Mouse (Mus musculus) neural tube, embryonic 14.5 days (tissue): ENCODE results near the gene Esr1. TPM values are rescaled to one million over a fixed set of nuclear protein-coding genes. Genes with fewer than 3 reads are reported as not detected.
"Not testable (repeated sequence)": the region's sequence is repeated elsewhere in the genome, so short reads cannot be mapped to it uniquely, and the experiment has no call there.

Experiments used
- ATAC-seq: fragments of 200-750 bp; cut with Nextera tagmentation; 2 replicates; pipeline ENCODE4 v1.8.0; 2017; ENCODE audit warnings: low read depth, mild to moderate bottlenecking, moderate TSS enrichment, moderate library complexity
- H3K27ac ChIP-seq: fragments of 300-500 bp; sonication (generic); 2 replicates; pipeline ENCODE4 v1.5.1; 2014; ENCODE audit warnings: low read depth, mild to moderate bottlenecking, control low read depth, low read length, moderate library complexity, mixed read lengths
- H3K27me3 ChIP-seq: fragments of 300-500 bp; sonication (generic); 2 replicates; pipeline ENCODE4 v1.6.1; 2014; ENCODE audit warnings: low read length; ENCODE audit not compliant: control insufficient read depth, insufficient read depth
- H3K36me3 ChIP-seq: fragments of 300-500 bp; sonication (generic); 2 replicates; pipeline ENCODE4 v1.6.1; 2014; ENCODE audit warnings: low read length, mixed read lengths; ENCODE audit not compliant: control insufficient read depth, insufficient read depth
- H3K4me1 ChIP-seq: fragments of 300-500 bp; sonication (generic); 2 replicates; pipeline ENCODE4 v1.6.1; 2014; ENCODE audit warnings: low read length; ENCODE audit not compliant: control insufficient read depth, insufficient read depth
- H3K4me2 ChIP-seq: fragments of 300-500 bp; sonication (generic); 2 replicates; pipeline ENCODE4 v1.6.1; 2014; ENCODE audit warnings: mild to moderate bottlenecking, low read depth, low read length, control low read depth
- H3K4me3 ChIP-seq: fragments of 300-500 bp; sonication (generic); 2 replicates; pipeline ENCODE4 v1.5.1; 2014; ENCODE audit warnings: low read depth, low read length, control low read depth, mixed read lengths
- H3K9ac ChIP-seq: fragments of 300-500 bp; sonication (generic); replicated peaks from 2 replicates; pipeline ENCODE4 v1.6.1; 2014; ENCODE audit warnings: low read depth, mild to moderate bottlenecking, control low read depth, low read length, mixed read lengths
- H3K9me3 ChIP-seq: fragments of 300-500 bp; sonication (generic); 2 replicates; pipeline ENCODE4 v1.6.1; 2016; ENCODE audit warnings: low read length; ENCODE audit not compliant: control insufficient read depth
- WGBS: fragments of 180-500 bp; shearing (Covaris S2); extraction: QIAGEN DNeasy Blood & Tissue Kit; methylation state at CpG from one replicate; pipeline ENCODE4 v1.1.7; 2014; 5-methylcytosine and 5-hydroxymethylcytosine counted together
- polyA plus RNA-seq: library from polyadenylated mRNA; unstranded; fragments of >200 nt; fragmentation: Nextera tagmentation; extraction: Ambion mirVana; gene quantifications from 2 replicates; pipeline ENCODE4 v1.2.1, GENCODE M21; 2014

The Esr1 gene
- polyA plus RNA-seq, 1 experiment from 2014 or later: 0.60 TPM

DNA sequence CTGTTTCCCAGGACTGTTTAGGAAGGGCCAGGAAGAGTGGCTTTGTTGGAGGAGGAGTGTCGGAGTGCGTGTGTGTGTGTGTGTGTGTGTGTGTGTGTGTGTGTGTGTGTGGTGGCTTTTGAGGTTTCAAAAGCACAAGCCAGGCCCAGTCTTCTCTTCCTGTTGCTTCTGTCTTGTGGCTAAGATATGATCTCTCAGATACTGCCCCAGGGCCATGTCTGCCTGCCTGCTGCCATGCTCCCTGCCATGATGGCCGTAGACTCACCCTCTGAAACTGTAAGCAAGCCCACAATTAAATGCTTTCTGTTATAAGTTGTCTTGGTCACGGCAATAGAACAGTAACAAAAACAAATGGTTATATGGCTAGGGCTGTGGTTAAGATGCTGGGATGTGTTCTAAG, 14.2 kb upstream of the Esr1 start:
- ATAC-seq: no peak
- Histone ChIP-seq H3K9ac (no peak overlapping the region), H3K9me3 (no peaks in the 10 kb centered on the region), H3K36me3 (no peaks in the 10 kb centered on the region), H3K4me2 (no peak overlapping the region), H3K4me3 (no peak overlapping the region), H3K27ac (no peak overlapping the region), H3K27me3 (no peaks in the 10 kb centered on the region), H3K4me1 (no peaks in the 10 kb centered on the region)
- 91% methylated on average over 4 of the region's 4 CpGs for WGBS

DNA sequence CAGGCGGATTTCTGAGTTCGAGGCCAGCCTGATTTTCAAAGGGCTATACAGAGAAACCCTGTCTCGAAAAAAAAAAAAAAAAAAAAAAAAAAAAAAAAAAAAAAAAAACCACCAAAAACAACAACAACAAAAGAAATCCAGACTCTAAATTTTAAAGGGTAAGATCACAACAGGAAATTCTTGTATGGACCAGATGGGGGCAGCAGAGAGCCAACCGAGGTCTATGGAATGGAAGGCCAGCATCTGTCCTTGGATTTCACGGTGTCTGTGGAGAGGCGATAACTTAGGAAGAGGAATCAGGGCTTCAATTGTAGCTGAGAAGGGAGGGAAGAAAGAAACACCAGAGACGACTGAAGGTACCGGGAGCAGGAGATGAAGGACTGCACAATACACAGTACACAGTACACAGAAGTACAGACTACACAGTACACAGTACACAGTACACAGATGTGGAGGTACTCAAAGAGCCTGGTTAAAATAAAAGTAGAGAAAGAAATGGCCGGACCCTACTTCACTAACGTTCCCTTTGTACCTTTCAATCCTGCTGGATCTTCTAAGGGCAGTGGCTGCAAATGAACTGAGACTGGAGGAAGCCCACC, 13.1 kb upstream of the Esr1 start:
- peak; percentile 60; the same call in 1 of the 2 replicates for ATAC-seq
- no peak overlapping the region for H3K4me3 ChIP-seq
- H3K27me3 ChIP-seq: no peaks in the 10 kb centered on the region
- H3K9ac ChIP-seq: no peak overlapping the region
- no peak overlapping the region for H3K4me2 ChIP-seq
- no peaks in the 10 kb centered on the region for H3K4me1 ChIP-seq
- 61% methylated on average over 10 of the region's 10 CpGs for WGBS
- H3K27ac ChIP-seq: no peak overlapping the region
- no peaks in the 10 kb centered on the region for H3K9me3 ChIP-seq
- no peaks in the 10 kb centered on the region for H3K36me3 ChIP-seq

DNA sequence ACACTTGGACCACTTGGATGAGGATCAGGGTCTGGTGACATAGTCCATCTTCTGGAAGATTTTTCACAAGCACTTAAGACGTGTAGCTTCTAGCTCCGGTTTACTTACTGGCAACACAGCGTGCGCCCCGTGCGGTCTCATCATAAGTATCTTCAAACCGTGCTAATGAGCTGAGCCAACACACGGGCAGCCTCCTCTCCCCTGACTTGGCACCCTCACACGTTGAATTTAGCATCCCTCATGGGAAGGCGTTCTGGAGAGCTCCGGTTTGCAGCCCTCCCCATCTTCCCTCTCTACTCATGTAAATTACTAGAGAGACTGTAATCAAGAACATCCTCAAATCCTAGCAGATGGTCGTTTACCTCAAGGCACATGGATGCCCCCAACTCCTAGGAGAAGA, 12.5 kb upstream of the Esr1 start:
- Histone ChIP-seq H3K4me2 (no peak overlapping the region), H3K4me3 (no peak overlapping the region), H3K27ac (no peak overlapping the region), H3K9me3 (no peaks in the 10 kb centered on the region), H3K27me3 (no peaks in the 10 kb centered on the region), H3K36me3 (no peaks in the 10 kb centered on the region), H3K9ac (no peak overlapping the region), H3K4me1 (no peaks in the 10 kb centered on the region)
- 85% methylated on average over 12 of the region's 12 CpGs for WGBS
- no peak; the same call in 1 of the 2 replicates for ATAC-seq

DNA sequence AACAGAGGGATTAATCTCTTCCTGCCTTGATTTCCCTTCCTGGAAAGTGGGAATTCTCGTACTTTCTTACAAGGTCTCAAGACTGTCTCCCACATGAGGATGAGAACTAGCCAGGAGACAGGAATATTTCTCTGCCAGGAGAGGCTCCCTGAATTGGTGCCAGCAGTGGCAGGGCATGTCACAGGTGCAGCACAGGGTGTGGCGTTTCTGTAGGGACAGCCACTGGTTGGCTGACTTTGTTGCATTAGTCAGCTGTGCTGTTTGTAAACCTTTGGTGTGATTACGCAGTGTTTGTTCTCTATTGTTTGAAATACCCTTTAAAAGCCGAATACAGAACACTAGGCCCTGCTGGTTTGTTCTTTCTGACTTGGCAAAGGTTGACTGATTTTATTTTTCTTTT, 11.8 kb upstream of the Esr1 start:
- H3K4me3 ChIP-seq: no peak overlapping the region
- H3K27ac ChIP-seq: no peak overlapping the region
- H3K4me2 ChIP-seq: no peak overlapping the region
- no peaks in the 10 kb centered on the region for H3K36me3 ChIP-seq
- ATAC-seq: no peak
- H3K27me3 ChIP-seq: no peaks in the 10 kb centered on the region
- WGBS: 81% methylated on average over 4 of the region's 4 CpGs
- no peaks in the 10 kb centered on the region for H3K4me1 ChIP-seq
- H3K9ac ChIP-seq: no peak overlapping the region
- H3K9me3 ChIP-seq: no peaks in the 10 kb centered on the region

DNA sequence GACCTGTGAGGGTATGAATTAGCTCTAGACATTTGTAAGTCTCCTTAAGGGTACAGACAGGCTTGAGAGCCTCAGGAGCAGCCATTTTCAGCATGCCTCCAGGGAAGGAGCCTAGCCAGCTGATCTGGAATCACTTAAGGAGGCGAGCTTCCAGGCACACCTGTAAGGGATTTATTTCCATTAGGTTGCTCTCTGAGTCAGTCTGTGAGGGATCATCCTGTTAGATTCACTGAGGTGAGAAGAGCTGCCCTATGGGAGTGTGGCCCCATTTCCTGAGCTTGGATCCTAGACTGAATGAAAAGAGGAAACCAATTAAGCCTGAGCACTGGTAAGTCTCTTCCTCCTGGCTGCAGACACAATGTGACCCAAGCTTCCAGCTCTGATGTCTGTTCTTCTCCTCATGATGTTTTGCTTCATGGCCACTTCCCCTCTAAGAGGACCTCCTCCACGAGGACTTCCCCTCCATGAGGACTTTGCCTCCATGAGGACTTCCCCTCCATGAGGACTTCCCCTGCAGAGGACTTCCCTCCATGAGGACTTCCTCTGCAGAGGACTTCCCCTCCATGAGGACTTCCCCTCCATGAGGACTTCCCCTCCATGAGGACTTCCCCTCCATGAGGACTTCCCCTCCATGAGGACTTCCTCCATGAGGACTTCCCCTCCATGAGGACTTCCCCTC, 10.5 kb upstream of the Esr1 start:
- Histone ChIP-seq H3K27ac (no peak overlapping the region), H3K9ac (no peak overlapping the region), H3K27me3 (no peaks in the 10 kb centered on the region), H3K4me1 (no peaks in the 10 kb centered on the region), H3K36me3 (no peaks in the 10 kb centered on the region), H3K9me3 (no peaks in the 10 kb centered on the region), H3K4me3 (no peak overlapping the region), H3K4me2 (no peak overlapping the region)
- WGBS: 60% methylated on average over 2 of the region's 2 CpGs
- ATAC-seq: no peak

DNA sequence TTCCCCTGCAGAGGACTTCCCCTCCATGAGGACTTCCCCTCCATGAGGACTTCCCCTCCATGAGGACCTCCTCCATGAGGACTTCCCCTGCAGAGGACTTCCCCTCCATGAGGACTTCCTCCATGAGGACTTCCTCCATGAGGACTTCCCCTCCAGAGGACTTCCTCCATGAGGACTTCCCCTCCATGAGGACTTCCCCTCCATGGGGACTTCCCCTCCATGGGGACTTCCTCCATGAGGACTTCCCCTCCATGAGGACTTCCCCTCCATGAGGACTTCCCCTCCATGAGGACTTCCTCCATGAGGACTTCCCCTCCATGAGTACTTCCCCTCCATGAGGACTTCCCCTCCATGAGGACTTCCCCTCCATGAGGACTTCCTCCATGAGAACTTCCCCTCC, 9.8 kb upstream of the Esr1 start:
- H3K4me3 ChIP-seq, ATAC-seq, H3K36me3 ChIP-seq, H3K4me1 ChIP-seq, H3K27ac ChIP-seq, H3K9ac ChIP-seq, H3K4me2 ChIP-seq, H3K9me3 ChIP-seq, H3K27me3 ChIP-seq: not testable (repeated sequence)

DNA sequence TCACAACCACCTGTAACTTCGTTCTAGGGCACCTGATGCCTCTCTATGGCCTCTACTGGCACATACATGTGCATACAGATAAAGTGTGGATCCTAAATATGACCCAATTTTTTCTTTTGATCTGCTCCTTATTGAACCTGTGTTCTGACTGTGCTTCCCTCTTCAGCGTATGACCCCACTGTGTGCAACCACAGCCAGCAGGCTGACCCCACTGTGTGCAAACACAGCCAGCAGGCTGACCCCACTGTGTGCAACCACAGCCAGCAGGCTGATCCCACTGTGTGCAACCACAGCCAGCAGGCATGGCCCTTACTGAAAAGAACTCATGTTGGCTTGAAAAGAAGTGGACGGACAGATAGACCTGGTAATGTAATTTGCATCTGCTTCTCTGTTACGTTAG, 8.9 kb upstream of the Esr1 start:
- H3K27me3 ChIP-seq: no peaks in the 10 kb centered on the region
- H3K9ac ChIP-seq: no peak overlapping the region
- H3K36me3 ChIP-seq: no peaks in the 10 kb centered on the region
- 84% methylated on average over 4 of the region's 4 CpGs for WGBS
- H3K4me2 ChIP-seq: no peak overlapping the region
- no peaks in the 10 kb centered on the region; the same call in 1 of the 2 replicates for H3K9me3 ChIP-seq
- H3K27ac ChIP-seq: no peak overlapping the region
- no peaks in the 10 kb centered on the region for H3K4me1 ChIP-seq
- no peak for ATAC-seq
- H3K4me3 ChIP-seq: no peak overlapping the region

DNA sequence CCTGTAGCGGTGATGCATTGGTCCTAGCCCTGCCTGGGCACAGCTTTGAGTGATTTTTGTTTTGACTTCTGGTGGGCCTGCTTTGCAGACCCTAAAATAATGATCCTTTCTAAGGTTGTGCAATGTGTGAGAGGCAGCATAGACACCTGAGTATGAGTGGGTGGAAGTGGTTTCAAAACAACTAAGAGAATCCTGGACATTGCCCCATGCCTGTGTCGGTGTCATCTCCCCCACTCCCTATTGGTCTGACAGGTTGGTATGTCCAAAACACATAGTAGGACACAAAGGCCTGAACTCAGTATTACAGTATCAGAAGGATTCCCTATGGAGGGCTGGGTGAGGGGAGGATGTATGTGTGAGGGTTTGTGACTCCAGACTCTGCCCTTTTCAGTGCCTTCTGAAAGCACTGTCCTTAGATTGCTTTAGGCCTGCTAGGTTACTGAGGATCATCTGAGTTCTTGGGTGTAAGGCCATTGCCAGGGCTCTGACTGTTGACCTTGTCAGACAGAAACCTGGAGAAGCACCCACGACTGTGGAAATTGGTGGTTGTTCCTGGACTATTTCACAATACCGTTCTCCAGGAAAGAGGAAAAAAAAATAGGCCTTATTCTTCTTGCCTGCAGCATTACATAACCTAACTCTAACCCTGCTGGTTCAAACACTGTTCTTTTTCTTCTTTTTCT, 6.7 kb upstream of the Esr1 start:
- H3K4me1 ChIP-seq: no peaks in the 10 kb centered on the region
- ATAC-seq: no peak
- no peaks in the 10 kb centered on the region for H3K36me3 ChIP-seq
- H3K27ac ChIP-seq: no peak overlapping the region
- H3K4me2 ChIP-seq: no peak overlapping the region
- no peak overlapping the region for H3K4me3 ChIP-seq
- no peak overlapping the region for H3K9ac ChIP-seq
- WGBS: 87% methylated on average over 4 of the region's 4 CpGs
- no peaks in the 10 kb centered on the region for H3K27me3 ChIP-seq
- H3K9me3 ChIP-seq: no peaks in the 10 kb centered on the region; the same call in 1 of the 2 replicates

DNA sequence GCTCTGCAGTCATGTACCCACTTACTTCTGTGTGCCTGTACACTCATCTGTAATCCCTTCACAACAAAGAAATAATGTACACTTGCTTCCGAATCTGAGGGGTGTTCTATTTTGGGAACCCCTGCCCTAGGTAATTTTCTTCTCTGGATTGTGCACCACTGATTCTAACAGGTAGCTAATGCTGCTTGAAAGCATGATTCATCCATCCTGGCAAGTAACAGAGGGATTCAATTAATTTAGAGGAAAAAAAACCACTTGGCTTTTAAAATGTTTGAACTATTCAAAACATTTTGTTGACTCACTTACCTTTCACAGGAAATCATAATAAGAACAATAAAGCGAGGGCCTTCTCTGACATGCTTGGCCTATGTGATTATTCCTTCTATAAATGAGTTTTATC, 1.2 kb upstream of the Esr1 start:
- no peak overlapping the region for H3K4me3 ChIP-seq
- H3K9me3 ChIP-seq: no peaks in the 10 kb centered on the region; the same call in 1 of the 2 replicates
- no peak for ATAC-seq
- H3K36me3 ChIP-seq: no peaks in the 10 kb centered on the region
- no peak overlapping the region for H3K4me2 ChIP-seq
- H3K4me1 ChIP-seq: no peaks in the 10 kb centered on the region
- no peak overlapping the region for H3K9ac ChIP-seq
- H3K27ac ChIP-seq: no peak overlapping the region
- no peaks in the 10 kb centered on the region for H3K27me3 ChIP-seq
- 97% methylated on average over 2 of the region's 2 CpGs for WGBS
